Mouse (Mus musculus) kidney, embryonic 15.5 days (tissue): ENCODE data around the gene Olfr166. TPM values are rescaled to one million over a fixed set of nuclear protein-coding genes. Genes with fewer than 3 reads are reported as not detected.
"Not testable (repeated sequence)": the region's sequence is repeated elsewhere in the genome, so short reads cannot be mapped to it uniquely, and the experiment has no call there.

Source experiments
- ATAC-seq: fragments of 200-750 bp; cut with Nextera tagmentation; replicated peaks from 2 replicates; pipeline ENCODE4 v1.8.0; 2017; ENCODE audit warnings: moderate TSS enrichment; ENCODE audit not compliant: low FRiP score
- H3K27ac ChIP-seq: fragments of 300-500 bp; sonication (generic); 2 replicates; pipeline ENCODE4 v1.5.1; 2015; ENCODE audit warnings: mild to moderate bottlenecking, inconsistent platforms
- H3K27me3 ChIP-seq: fragments of 300-500 bp; sonication (generic); 2 replicates; pipeline ENCODE4 v1.6.1; 2015; ENCODE audit warnings: inconsistent platforms
- H3K36me3 ChIP-seq: fragments of 300-500 bp; sonication (generic); 2 replicates; pipeline ENCODE4 v1.6.1; 2015; ENCODE audit warnings: inconsistent platforms
- H3K4me1 ChIP-seq: fragments of 300-500 bp; sonication (generic); 2 replicates; pipeline ENCODE4 v1.6.1; 2015; ENCODE audit warnings: inconsistent platforms
- H3K4me2 ChIP-seq: fragments of 300-500 bp; sonication (generic); 2 replicates; pipeline ENCODE4 v1.6.1; 2015; ENCODE audit warnings: moderate library complexity, mild to moderate bottlenecking, inconsistent platforms
- H3K4me3 ChIP-seq: fragments of 300-500 bp; sonication (generic); replicated peaks from 2 replicates; pipeline ENCODE4 v1.5.1; 2015; ENCODE audit warnings: mild to moderate bottlenecking, inconsistent platforms
- H3K9ac ChIP-seq: fragments of 300-500 bp; sonication (generic); 2 replicates; pipeline ENCODE4 v1.6.1; 2015; ENCODE audit warnings: mild to moderate bottlenecking, inconsistent platforms
- H3K9me3 ChIP-seq: fragments of 300-500 bp; sonication (generic); replicated peaks from 2 replicates; pipeline ENCODE4 v1.6.1; 2016; ENCODE audit warnings: inconsistent platforms
- WGBS: fragments of 180-500 bp; shearing (Covaris S2); methylation state at CpG from one replicate; pipeline ENCODE4 v1.1.7; 2015; ENCODE audit warnings: mixed read lengths; 5-methylcytosine and 5-hydroxymethylcytosine counted together
- polyA plus RNA-seq: library from polyadenylated mRNA; unstranded; fragments of >200 nt; fragmentation: Nextera tagmentation; extraction: Ambion mirVana; gene quantifications from 2 replicates; pipeline ENCODE4 v1.2.1, GENCODE M21; 2015

Gene Olfr166
- not detected in 2 replicates for polyA plus RNA-seq

DNA sequence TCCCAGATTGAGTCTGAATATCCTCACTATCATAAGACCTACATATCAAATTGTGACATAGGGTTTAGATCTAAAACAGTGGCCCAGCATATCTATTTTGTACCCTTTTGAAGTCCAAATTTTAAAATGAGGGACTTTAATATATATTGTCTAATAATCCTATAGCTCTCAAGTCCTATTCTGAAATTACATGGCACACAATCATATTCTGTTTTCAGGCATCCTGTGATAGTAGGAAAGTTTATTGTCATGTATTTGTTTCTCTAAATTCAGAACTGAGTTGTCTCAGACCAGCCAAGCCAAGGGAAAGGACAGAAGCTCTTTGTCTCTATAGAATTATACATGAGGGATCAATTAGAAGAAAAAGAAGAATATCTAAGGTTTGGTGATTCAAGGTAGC lies at the start of gene Olfr166:
Gene Olfr166, plus strand, starts transcription at position 301 of the 400 bp plus-strand sequence.
- H3K4me1 ChIP-seq = no peaks in the 10 kb centered on the region
- H3K27ac ChIP-seq = no peak within 1 kb of the TSS
- no peaks in the 10 kb centered on the region for H3K9me3 ChIP-seq
- H3K36me3 ChIP-seq = no peaks in the 10 kb centered on the region
- ATAC-seq = no peak
- H3K4me2 ChIP-seq = no peak within 1 kb of the TSS
- H3K4me3 ChIP-seq = no peak within 1 kb of the TSS
- H3K27me3 ChIP-seq = no peaks in the 10 kb centered on the region
- H3K9ac ChIP-seq = no peak within 1 kb of the TSS

GRCm38 (mm10) chr16:19458741-19459140 lies 24.8 kb upstream of the Olfr166 start:
- WGBS = 76% methylated on average over 4 of the region's 4 CpGs
- H3K27ac ChIP-seq, H3K9ac ChIP-seq, H3K4me3 ChIP-seq, H3K4me2 ChIP-seq, H3K27me3 ChIP-seq, ATAC-seq, H3K9me3 ChIP-seq, H3K36me3 ChIP-seq, H3K4me1 ChIP-seq: not testable (repeated sequence)

GRCm38 (mm10) chr16:19464365-19464764 lies 19.1 kb upstream of the Olfr166 start:
- H3K27ac ChIP-seq = no peak overlapping the region
- no peak overlapping the region for H3K9ac ChIP-seq
- H3K27me3 ChIP-seq = no peaks in the 10 kb centered on the region
- no peaks in the 10 kb centered on the region for H3K4me1 ChIP-seq
- no peak overlapping the region for H3K4me3 ChIP-seq
- 93% methylated on average over 1 of the region's 1 CpGs for WGBS
- H3K4me2 ChIP-seq = no peak overlapping the region
- H3K9me3 ChIP-seq = no peaks in the 10 kb centered on the region
- H3K36me3 ChIP-seq = no peaks in the 10 kb centered on the region
- no peak for ATAC-seq

DNA sequence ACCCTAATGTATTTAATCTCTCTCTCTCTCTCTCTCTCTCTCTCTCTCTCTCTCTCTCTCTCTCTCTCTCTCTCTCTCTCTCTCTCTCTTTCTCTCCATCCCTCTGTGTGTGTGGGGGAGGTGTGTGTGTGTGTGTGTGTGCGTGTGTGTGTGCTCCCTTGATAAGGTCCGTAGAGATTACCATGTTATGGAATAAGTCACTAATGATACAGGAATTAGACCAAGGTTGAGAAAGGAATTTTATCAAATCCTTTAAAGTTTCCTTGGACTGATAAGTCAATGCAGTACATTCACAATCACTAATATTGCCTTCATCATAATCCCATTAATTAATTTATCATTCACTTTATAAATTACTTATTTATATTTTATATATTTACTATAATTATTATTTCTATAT lies 38.7 kb downstream of the Olfr166 start, which contains the start of gene Olfr167:
Gene Olfr167, minus strand, starts transcription at position 101 of the 400 bp plus-strand sequence.
- no peak within 1 kb of the TSS for H3K4me2 ChIP-seq
- no peaks in the 10 kb centered on the region for H3K36me3 ChIP-seq
- H3K27ac ChIP-seq = no peak within 1 kb of the TSS
- no peaks in the 10 kb centered on the region for H3K27me3 ChIP-seq
- H3K4me3 ChIP-seq = no peak within 1 kb of the TSS
- no peaks in the 10 kb centered on the region for H3K4me1 ChIP-seq
- H3K9ac ChIP-seq = no peak within 1 kb of the TSS
- no peaks in the 10 kb centered on the region for H3K9me3 ChIP-seq
- ATAC-seq = no peak
- WGBS = 94% methylated on average over 2 of the region's 2 CpGs

- no peak for ATAC-seq
These were observed 52.0 kb downstream of the Olfr166 start, which contains the start of gene Olfr168 for GRCm38 (mm10) chr16:19535455-19535854. TSS of gene Olfr168 (minus strand) at chr16:19535555.

More at GRCm38 (mm10) chr16:19535455-19535854, 52.0 kb downstream of the Olfr166 start, which contains the start of gene Olfr168:
- H3K9me3 ChIP-seq = no peaks in the 10 kb centered on the region
- no peak within 1 kb of the TSS for H3K27ac ChIP-seq
- no peaks in the 10 kb centered on the region for H3K27me3 ChIP-seq
- no peak within 1 kb of the TSS for H3K4me3 ChIP-seq
- no peak within 1 kb of the TSS for H3K4me2 ChIP-seq
- no peaks in the 10 kb centered on the region for H3K4me1 ChIP-seq
- H3K9ac ChIP-seq = no peak within 1 kb of the TSS
- no peaks in the 10 kb centered on the region for H3K36me3 ChIP-seq

Other genes starting within 250 kb of the Olfr166 start
- not detected in 2 replicates for gene Olfr164, start 169.6 kb upstream of the Olfr166 start, polyA plus RNA-seq
- not detected in 2 replicates for gene Olfr165, start 60.6 kb upstream of the Olfr166 start, polyA plus RNA-seq
- not detected in 2 replicates for gene Olfr167, start 38.6 kb downstream of the Olfr166 start, polyA plus RNA-seq
- gene Olfr168, start 51.9 kb downstream of the Olfr166 start, polyA plus RNA-seq = not detected in 2 replicates
- gene Olfr169, start 88.1 kb downstream of the Olfr166 start, polyA plus RNA-seq = not detected in 2 replicates
- gene Olfr170, start 128.2 kb downstream of the Olfr166 start, polyA plus RNA-seq = not detected in 2 replicates
- gene Olfr171, start 146.2 kb downstream of the Olfr166 start, polyA plus RNA-seq = not detected in 2 replicates
- gene Lamp3, start 222.7 kb downstream of the Olfr166 start, polyA plus RNA-seq = not detected in 2 replicates